Mouse (Mus musculus) central nervous system, embryonic 18 days (tissue): ENCODE results near the gene Irf1. TPM values are rescaled to one million over a fixed set of nuclear protein-coding genes. Genes with fewer than 3 reads are reported as not detected.

Experiments used
- polyA plus RNA-seq: library from polyadenylated mRNA; depleted of rRNA; stranded (reverse); fragments of >200 nt; gene quantifications from 2 replicates; pipeline ENCODE4 v1.2.3, GENCODE M21; 2012; rRNA removed

The Irf1 gene
- 4.0 and 4.7 TPM in 2 replicates for polyA plus RNA-seq

GRCm38 (mm10) chr11:53769760-53770124 lies at the start of gene Irf1:
Gene Irf1, plus strand, starts transcription at chr11:53770014.

GRCm38 (mm10) chr11:53720715-53721114 lies 49.1 kb upstream of the Irf1 start, which contains the start of gene Il5:
Gene Il5, plus strand, starts transcription at chr11:53720794.

GRCm38 (mm10) chr11:53773087-53773486 lies 3.3 kb downstream of the Irf1 start, which contains the start of gene Gm17334:
Gene Gm17334, minus strand, starts transcription at chr11:53773187.

Other genes with a start within 250 kb of the Irf1 start
- gene Kif3a, start 202.6 kb upstream of the Irf1 start, polyA plus RNA-seq: 126 and 129 TPM in 2 replicates
- gene Il4, start 151.3 kb upstream of the Irf1 start, polyA plus RNA-seq: 0.19 TPM in 1 of 2 replicates, not detected in the other
- not detected in 2 replicates for gene Il13, start 135.3 kb upstream of the Irf1 start, polyA plus RNA-seq
- gene Rad50, start 62.7 kb upstream of the Irf1 start, polyA plus RNA-seq: 4.9 and 5.6 TPM in 2 replicates
- 0.07 and 0.17 TPM in 2 replicates for gene Il5, start 49.2 kb upstream of the Irf1 start, polyA plus RNA-seq
- 0.18 and 0.31 TPM in 2 replicates for gene Gm17334, start 3.2 kb downstream of the Irf1 start, polyA plus RNA-seq
- 0.26 and 0.76 TPM in 2 replicates for gene Gm12216, start 89.2 kb downstream of the Irf1 start, polyA plus RNA-seq
- gene Slc22a5, start 121.6 kb downstream of the Irf1 start, polyA plus RNA-seq: 17.6 and 19.4 TPM in 2 replicates
- gene Slc22a21, start 210.3 kb downstream of the Irf1 start, polyA plus RNA-seq: 4.8 and 5.2 TPM in 2 replicates